ENCODE assay signal across 24 mouse cellular contexts in the genomic region with DNA sequence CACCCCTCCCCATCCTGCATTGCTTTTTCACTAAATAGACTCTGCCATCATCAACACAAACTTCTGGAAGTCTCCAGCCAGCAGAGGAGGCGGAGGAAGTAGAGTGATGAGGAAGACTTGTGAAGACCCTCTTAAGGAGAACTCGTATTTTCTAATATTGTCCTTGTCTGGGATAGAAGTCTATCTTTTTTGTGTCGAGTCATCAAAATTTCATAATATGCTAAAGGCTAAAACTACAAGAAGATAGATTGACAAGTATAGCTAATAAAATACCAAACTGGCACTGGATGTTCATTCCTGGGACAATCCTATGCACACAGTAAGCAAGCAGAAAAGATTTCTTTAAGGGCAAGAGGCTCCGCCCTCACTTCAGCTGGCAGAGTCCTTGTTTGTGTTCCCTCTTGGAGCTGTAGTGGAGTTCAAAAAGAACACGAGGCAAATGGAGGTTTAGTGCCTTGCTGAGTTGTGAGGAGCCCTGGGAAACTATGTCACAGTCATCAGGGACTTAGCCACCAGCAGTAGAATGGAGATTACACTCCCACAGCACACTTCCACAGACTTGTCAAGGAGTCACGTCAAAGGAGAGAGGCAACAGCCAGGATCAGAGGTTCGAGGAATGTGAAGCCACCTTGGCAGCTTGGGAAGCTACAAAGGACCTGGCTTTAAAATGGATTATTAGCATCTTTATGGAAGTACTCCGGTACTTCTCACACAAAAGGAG.
DNase-seq lines count a peak whose midpoint lies in the region; ATAC-seq and TF ChIP-seq lines count a peak whose summit lies in the region.
"Had no signal": no experiment of that assay in that cellular context is flagged by ENCODE, and none has a peak within 500 bp of the region (broad histone marks: within the 10 kb centered on the region; RNA-seq: fewer than 3 reads in every experiment).

No protein-coding gene starts in this region.

- ATAC-seq in midbrain, embryonic 11.5 days (ENCODE audit: low FRiP score): no peak
- ATAC-seq in midbrain, embryonic 14.5 days (ENCODE audit: low FRiP score, low TSS enrichment): no peak
- peak; percentile 93 for ATAC-seq in lung, postnatal 0 days
- no peak for ATAC-seq in CD4-positive, CD25-positive, alpha-beta regulatory T cell, adult 4 months
- ATAC-seq: forebrain, embryonic 15.5 days; hindbrain, postnatal 0 days had no signal

- peak; percentile 88 for TF ChIP-seq EP300 in lung, postnatal 0 days (IDR thresholded peaks at IDR 0.05)

- H3K4me3 ChIP-seq in midbrain, embryonic 11.5 days (ENCODE audit: low read depth, low read length): no peak overlapping the region
- no peak overlapping the region for H3K4me3 ChIP-seq in midbrain, embryonic 14.5 days (replicated peaks; ENCODE audit: low read depth, low read length)
- H3K4me3 ChIP-seq in lung, postnatal 0 days (ENCODE audit: low read depth, low read length): no peak overlapping the region
- H3K4me3 ChIP-seq: embryonic facial prominence, embryonic 12.5 days; erythroblast, embryonic 14.5 days; forebrain, embryonic 15.5 days; heart, embryonic 15.5 days; limb, embryonic 15.5 days; liver, embryonic 15.5 days; megakaryocyte, embryonic 14.5 days had no signal

- no peaks in the 10 kb centered on the region for H3K36me3 ChIP-seq in midbrain, embryonic 11.5 days (ENCODE audit: control insufficient read depth, insufficient read depth, low read length)
- H3K36me3 ChIP-seq in midbrain, embryonic 14.5 days (ENCODE audit: control insufficient read depth, insufficient read depth, low read length): no peaks in the 10 kb centered on the region
- H3K36me3 ChIP-seq in lung, postnatal 0 days (ENCODE audit: insufficient read depth, low read length): no peaks in the 10 kb centered on the region
- H3K36me3 ChIP-seq: embryonic facial prominence, embryonic 12.5 days; forebrain, embryonic 15.5 days; G1E; heart, embryonic 15.5 days; limb, embryonic 15.5 days; liver, embryonic 15.5 days had no signal

- H3K4me2 ChIP-seq in midbrain, embryonic 11.5 days: no peak overlapping the region
- no peak overlapping the region for H3K4me2 ChIP-seq in midbrain, embryonic 14.5 days (ENCODE audit: low read length)
- H3K4me2 ChIP-seq in lung, postnatal 0 days (replicated peaks; ENCODE audit: low read depth, low read length): no peak overlapping the region
- H3K4me2 ChIP-seq: embryonic facial prominence, embryonic 12.5 days; forebrain, embryonic 15.5 days; heart, embryonic 15.5 days; limb, embryonic 15.5 days; liver, embryonic 15.5 days had no signal

- H3K27ac ChIP-seq in midbrain, embryonic 11.5 days (ENCODE audit: low read depth, low read length): no peak overlapping the region
- H3K27ac ChIP-seq in midbrain, embryonic 14.5 days (replicated peaks; ENCODE audit: low read depth, low read length): no peak overlapping the region
- peak overlapping the region; percentile 78 for H3K27ac ChIP-seq in lung, postnatal 0 days (ENCODE audit: low read length)
- H3K27ac ChIP-seq: embryonic facial prominence, embryonic 12.5 days; forebrain, embryonic 15.5 days; heart, embryonic 15.5 days; hindbrain, postnatal 0 days; limb, embryonic 15.5 days; liver, embryonic 15.5 days had no signal

- no peaks in the 10 kb centered on the region for H3K9me3 ChIP-seq in midbrain, embryonic 11.5 days (ENCODE audit: control insufficient read depth, low read length)
- H3K9me3 ChIP-seq in midbrain, embryonic 14.5 days (ENCODE audit: control insufficient read depth, low read length): no peaks in the 10 kb centered on the region
- no peaks in the 10 kb centered on the region for H3K9me3 ChIP-seq in lung, postnatal 0 days (ENCODE audit: low read length)
- H3K9me3 ChIP-seq: embryonic facial prominence, embryonic 12.5 days; forebrain, embryonic 15.5 days; G1E; heart, embryonic 15.5 days; limb, embryonic 15.5 days; liver, embryonic 15.5 days had no signal

- WGBS in midbrain, embryonic 11.5 days: 66% methylated on average over 8 of the region's 8 CpGs
- WGBS in midbrain, embryonic 14.5 days: 66% methylated on average over 8 of the region's 8 CpGs
- 57% methylated on average over 8 of the region's 8 CpGs for WGBS in lung, postnatal 0 days

- peak; percentile 80 for DNase-seq in midbrain, embryonic 11.5 days (ENCODE audit: low spot score, missing footprints)
- DNase-seq in midbrain, embryonic 14.5 days: no peak
- DNase-seq in adipocyte (ENCODE audit: low spot score): peak; percentile 19
- DNase-seq in lung, postnatal 0 days (ENCODE audit: low spot score): peak; percentile 89
- DNase-seq in left cerebral cortex, adult 18-20 months (ENCODE audit: low spot score in 2 of 2): no peak
- no peak for DNase-seq in frontal cortex, postnatal 10 days (ENCODE audit: low spot score in 2 of 2)
- no peak for DNase-seq in cerebellum, postnatal 4 days (ENCODE audit: low spot score in 2 of 2)
- DNase-seq: adrenal gland, postnatal 25 days; B cell, adult 2 months; cerebellum, adult 2 months; cerebellum, postnatal 36 days; gastrocnemius, postnatal 36 days; layer of hippocampus, postnatal 36 days; retina, postnatal 1 day had no signal

- no peak for TF ChIP-seq CTCF in lung, postnatal 0 days (IDR thresholded peaks at IDR 0.05)

- H3K27me3 ChIP-seq in midbrain, embryonic 11.5 days (ENCODE audit: control insufficient read depth, insufficient read depth, low read length): no peaks in the 10 kb centered on the region
- H3K27me3 ChIP-seq in midbrain, embryonic 14.5 days (ENCODE audit: control insufficient read depth, insufficient read depth, low read length): no peaks in the 10 kb centered on the region
- H3K27me3 ChIP-seq in lung, postnatal 0 days (replicated peaks; ENCODE audit: insufficient read depth, low read length): no peaks in the 10 kb centered on the region
- H3K27me3 ChIP-seq: embryonic facial prominence, embryonic 12.5 days; forebrain, embryonic 15.5 days; heart, embryonic 15.5 days; limb, embryonic 15.5 days; liver, embryonic 15.5 days had no signal

- H3K9ac ChIP-seq in midbrain, embryonic 11.5 days (ENCODE audit: low read length): no peak overlapping the region
- H3K9ac ChIP-seq in midbrain, embryonic 14.5 days (replicated peaks; ENCODE audit: low read length): no peak overlapping the region
- H3K9ac ChIP-seq in lung, postnatal 0 days (replicated peaks; ENCODE audit: low read depth): no peak overlapping the region
- H3K9ac ChIP-seq: embryonic facial prominence, embryonic 12.5 days; forebrain, embryonic 15.5 days; heart, embryonic 15.5 days; limb, embryonic 15.5 days; liver, embryonic 15.5 days had no signal

- peaks cover 11% of the 10 kb centered on the region for H3K4me1 ChIP-seq in midbrain, embryonic 11.5 days (ENCODE audit: control insufficient read depth, insufficient read depth, low read length)
- H3K4me1 ChIP-seq in midbrain, embryonic 14.5 days (ENCODE audit: control insufficient read depth, insufficient read depth, low read length): peaks cover 13% of the 10 kb centered on the region
- no peaks in the 10 kb centered on the region for H3K4me1 ChIP-seq in lung, postnatal 0 days (ENCODE audit: insufficient read depth, low read depth, low read length)
- H3K4me1 ChIP-seq: embryonic facial prominence, embryonic 12.5 days; limb, embryonic 15.5 days; liver, embryonic 15.5 days; megakaryocyte, embryonic 14.5 days had no signal

Comparison
In these comparisons a context has a peak if more than half of its experiments do, and no peak if none do; other contexts are left out.
1. DNase-seq: peak in midbrain, embryonic 11.5 days (single experiment), adipocyte (single experiment) and lung, postnatal 0 days (single experiment); none in midbrain, embryonic 14.5 days (single experiment), left cerebral cortex, adult 18-20 months (0 of 2), frontal cortex, postnatal 10 days (0 of 2) and cerebellum, postnatal 4 days (0 of 2).